Mouse (Mus musculus) liver, embryonic 14.5 days (tissue): ENCODE data around the gene Bak1. TPM values are rescaled to one million over a fixed set of nuclear protein-coding genes. Genes with fewer than 3 reads are reported as not detected.

Source experiments
- ATAC-seq: fragments of 200-750 bp; cut with Nextera tagmentation; 2 replicates; pipeline ENCODE4 v1.8.0; 2017; ENCODE audit warnings: moderate number of reproducible peaks, mild to moderate bottlenecking, moderate library complexity; ENCODE audit not compliant: insufficient read depth
- DNase-seq, 3 experiments: peaks; one replicate each; pipeline ENCODE4 v3.0.0-alpha.2; 2012 to 2013; ENCODE audit warnings: low read depth in 3 of 3, low spot score in 3 of 3
- H3K27ac ChIP-seq: fragments of 300-500 bp; sonication (generic); 2 replicates; pipeline ENCODE4 v1.5.1; 2014; ENCODE audit warnings: moderate library complexity, mild to moderate bottlenecking, control low read depth, inconsistent platforms
- H3K27me3 ChIP-seq: fragments of 300-500 bp; sonication (generic); 2 replicates; pipeline ENCODE4 v1.6.1; 2014; ENCODE audit warnings: mild to moderate bottlenecking, low read length, moderate library complexity; ENCODE audit not compliant: control insufficient read depth, insufficient read depth
- H3K36me3 ChIP-seq: fragments of 300-500 bp; sonication (generic); replicated peaks from 2 replicates; pipeline ENCODE4 v1.6.1; 2014; ENCODE audit warnings: low read depth; ENCODE audit not compliant: control insufficient read depth, insufficient read depth
- H3K4me1 ChIP-seq, 2 experiments: fragments of 200-500 bp in 1 of 2; fragments of 300-500 bp in 1 of 2; sonication (generic) in 1 of 2; replicated peaks; 2 replicates each; pipeline ENCODE4 v1.6.1; 2012 to 2014; ENCODE audit warnings: antibody characterized with exemption in 1 of 2, inconsistent platforms in 1 of 2, low read length in 1 of 2; ENCODE audit not compliant: control insufficient read depth in 2 of 2, insufficient read depth in 2 of 2
- H3K4me2 ChIP-seq: fragments of 300-500 bp; sonication (generic); 2 replicates; pipeline ENCODE4 v1.6.1; 2014; ENCODE audit warnings: low read depth, mild to moderate bottlenecking, control low read depth, moderate library complexity
- H3K4me3 ChIP-seq, 2 experiments: fragments of 200-500 bp in 1 of 2; fragments of 300-500 bp in 1 of 2; sonication (generic) in 1 of 2; 2 replicates each; pipeline ENCODE4 v1.5.1; 2012 to 2014; ENCODE audit warnings: low read depth in 2 of 2, low read length in 2 of 2, mild to moderate bottlenecking in 2 of 2, control low read depth in 1 of 2, inconsistent platforms in 1 of 2, moderate library complexity in 1 of 2; ENCODE audit not compliant: insufficient read depth in 1 of 2
- H3K9ac ChIP-seq: fragments of 300-500 bp; sonication (generic); replicated peaks from 2 replicates; pipeline ENCODE4 v1.6.1; 2014; ENCODE audit warnings: mild to moderate bottlenecking, control low read depth, moderate library complexity
- H3K9me3 ChIP-seq: fragments of 300-500 bp; sonication (generic); 2 replicates; pipeline ENCODE4 v1.6.1; 2016; ENCODE audit warnings: low read length, mixed read lengths; ENCODE audit not compliant: control insufficient read depth
- CTCF ChIP-seq: IDR thresholded peaks from 2 replicates; pipeline ENCODE4 v1.5.1; 2016; ENCODE audit warnings: antibody characterized with exemption, low read depth, control low read depth
- EP300 ChIP-seq: IDR thresholded peaks from 2 replicates; pipeline ENCODE4 v1.6.1; 2016; ENCODE audit warnings: antibody characterized with exemption, low read depth
- WGBS: fragments of 180-500 bp; shearing (Covaris S2); extraction: QIAGEN DNeasy Blood & Tissue Kit; methylation state at CpG from one replicate; pipeline ENCODE4 v1.1.7; 2014; ENCODE audit not compliant: insufficient replicate concordance; 5-methylcytosine and 5-hydroxymethylcytosine counted together
- polyA plus RNA-seq, 2 experiments: library from polyadenylated mRNA; depleted of rRNA in 1 of 2; stranded (reverse) in 1 of 2; unstranded in 1 of 2; fragments of >200 nt; fragmentation: Nextera tagmentation in 1 of 2; extraction: Ambion mirVana in 1 of 2; gene quantifications; 2 replicates each; pipeline versions ENCODE4 v1.2.1 to v1.2.3; 2012 to 2014

Bak1 gene
- polyA plus RNA-seq, 2 experiments, result 5.8 to 16.1 TPM

DNA sequence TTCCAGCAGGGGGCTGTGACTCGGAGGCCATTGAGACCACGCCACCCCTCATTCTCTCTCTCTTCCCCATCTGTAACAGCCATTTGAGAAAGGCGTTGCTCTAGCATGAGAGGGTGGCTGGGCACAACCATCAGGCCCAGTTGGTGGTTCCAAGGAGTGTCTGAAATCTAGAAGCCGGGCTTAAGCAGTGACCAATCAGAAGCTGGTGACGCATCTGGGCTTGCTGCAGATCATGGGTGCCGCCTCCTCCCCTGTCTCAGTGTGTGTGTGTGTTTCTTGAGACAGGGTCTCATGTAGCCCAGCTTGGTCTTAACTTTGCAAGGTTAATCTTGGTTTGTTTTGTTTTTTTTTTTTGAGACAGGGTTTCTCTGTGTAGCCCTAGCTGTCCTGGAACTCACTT is 16.4 kb upstream of the Bak1 start:
- no peaks in the 10 kb centered on the region for H3K36me3 ChIP-seq

DNA sequence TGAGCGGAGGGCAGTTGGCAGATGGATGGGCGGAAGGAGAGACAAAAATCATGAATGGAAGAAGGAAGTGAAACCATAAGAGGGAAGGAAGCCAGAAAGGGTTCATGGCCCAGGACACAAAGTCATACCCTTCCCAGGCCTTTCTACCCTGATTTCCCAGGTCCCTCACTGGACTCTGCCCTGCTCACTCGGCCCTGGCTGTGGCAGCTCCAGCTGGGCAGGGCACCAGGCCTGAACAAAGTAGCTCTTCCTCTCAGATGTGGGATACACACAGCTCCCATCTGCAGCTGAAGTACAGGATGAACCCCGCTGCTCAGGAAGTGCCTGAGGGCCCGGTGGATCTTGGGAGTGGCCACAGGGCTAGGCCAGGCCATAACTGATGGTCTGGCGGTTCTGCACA is 14.0 kb upstream of the Bak1 start:
- 41% methylated on average over 6 of the region's 6 CpGs for WGBS
- H3K36me3 ChIP-seq, result no peaks in the 10 kb centered on the region
- no peaks in the 10 kb centered on the region for H3K9me3 ChIP-seq
- 0 out of 4 replicates have a peak, but pooled peaks cover 0 to 2% of the 10 kb centered on the region in 2 experiments for H3K4me1 ChIP-seq
- H3K4me3 ChIP-seq, result no peak overlapping the region
- no peak overlapping the region for H3K4me2 ChIP-seq
- TF ChIP-seq CTCF, result no peak
- no peak for TF ChIP-seq EP300
- H3K27ac ChIP-seq, result no peak overlapping the region
- no peak for ATAC-seq
- DNase-seq, result no peak
- no peak overlapping the region for H3K9ac ChIP-seq
- H3K27me3 ChIP-seq, result no peaks in the 10 kb centered on the region

More for the DNA sequence above, 16.4 kb upstream of the Bak1 start:
- H3K27ac ChIP-seq, result no peak overlapping the region
- H3K4me2 ChIP-seq, result no peak overlapping the region
- ATAC-seq (no peak), DNase-seq (no peak)
- H3K9ac ChIP-seq, result no peak overlapping the region
- H3K4me3 ChIP-seq, result no peak overlapping the region
- 69% methylated on average over 6 of the region's 6 CpGs for WGBS
- H3K4me1 ChIP-seq, result 0 out of 4 replicates have a peak, but pooled peaks cover 0 to 2% of the 10 kb centered on the region in 2 experiments
- no peaks in the 10 kb centered on the region for H3K9me3 ChIP-seq
- TF ChIP-seq EP300 (no peak), CTCF (no peak)
- H3K27me3 ChIP-seq, result no peaks in the 10 kb centered on the region

DNA sequence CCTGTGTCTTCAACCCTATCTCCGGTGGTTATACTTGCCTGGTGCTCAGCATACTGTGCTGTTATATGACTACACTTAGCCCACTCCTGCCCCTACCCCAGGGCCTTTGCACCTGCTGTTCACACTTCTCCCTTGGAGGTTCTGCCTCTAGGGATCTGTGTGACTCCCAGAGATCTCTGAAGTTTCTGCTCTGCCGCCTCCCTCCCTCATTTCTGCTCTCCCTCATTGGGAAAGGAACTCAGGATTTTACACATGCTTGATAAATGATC is 12.9 kb upstream of the Bak1 start:
- Histone ChIP-seq H3K4me3 (no peak overlapping the region), H3K27ac (no peak overlapping the region), H3K36me3 (no peaks in the 10 kb centered on the region), H3K9me3 (no peaks in the 10 kb centered on the region), H3K4me1 (0 out of 4 replicates have a peak, but pooled peaks cover 0 to 2% of the 10 kb centered on the region in 2 experiments), H3K9ac (no peak overlapping the region), H3K4me2 (no peak overlapping the region), H3K27me3 (no peaks in the 10 kb centered on the region)
- no peak for ATAC-seq
- TF ChIP-seq EP300, result no peak
- TF ChIP-seq CTCF, result no peak
- DNase-seq, result no peak
- WGBS, result 50% methylated on average over 2 of the region's 2 CpGs

DNA sequence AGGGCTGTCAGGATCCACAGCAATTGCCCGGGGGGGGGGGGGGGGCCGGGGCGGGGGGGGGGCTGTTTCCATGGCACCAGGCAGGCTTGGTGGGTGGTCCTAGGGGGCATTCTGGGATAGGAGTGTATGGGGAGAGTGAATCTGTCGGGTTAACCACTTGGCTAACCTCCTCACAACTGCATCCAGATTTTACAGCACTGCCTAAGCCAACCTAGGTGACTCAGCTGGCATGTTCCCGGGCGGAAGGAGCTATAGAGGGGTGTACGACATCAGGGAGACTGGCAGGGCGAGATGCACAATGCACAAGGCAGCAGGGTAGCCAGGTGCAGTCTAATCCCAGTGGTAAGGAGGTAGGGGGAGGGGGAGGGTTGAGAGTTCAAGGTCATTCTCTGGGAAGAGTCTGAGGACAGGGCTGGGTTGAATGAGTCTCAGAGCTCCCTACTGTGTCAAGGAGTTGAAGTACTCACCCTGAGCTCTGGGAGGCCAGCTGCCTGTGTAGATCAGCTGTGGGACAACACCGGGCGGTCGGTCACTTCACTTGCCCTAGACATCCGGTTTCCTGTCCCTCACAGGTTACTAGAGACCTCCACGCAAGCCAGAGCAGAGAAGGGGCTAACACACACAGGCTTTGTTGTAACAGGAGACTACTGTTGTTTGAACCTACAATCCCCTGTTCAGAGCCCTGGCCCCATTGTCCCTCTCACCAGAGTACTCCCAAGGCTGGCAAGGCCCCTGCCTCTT is 12.4 kb upstream of the Bak1 start:
- ATAC-seq (no peak), DNase-seq (no peak)
- Histone ChIP-seq H3K9me3 (no peaks in the 10 kb centered on the region), H3K4me2 (no peak overlapping the region), H3K4me1 (0 out of 4 replicates have a peak, but pooled peaks cover 0 to 2% of the 10 kb centered on the region in 2 experiments), H3K27ac (no peak overlapping the region), H3K27me3 (no peaks in the 10 kb centered on the region), H3K36me3 (no peaks in the 10 kb centered on the region), H3K4me3 (no peak overlapping the region), H3K9ac (no peak overlapping the region)
- WGBS, result 55% methylated on average over 10 of the region's 13 CpGs
- TF ChIP-seq EP300, result no peak
- TF ChIP-seq CTCF, result no peak

DNA sequence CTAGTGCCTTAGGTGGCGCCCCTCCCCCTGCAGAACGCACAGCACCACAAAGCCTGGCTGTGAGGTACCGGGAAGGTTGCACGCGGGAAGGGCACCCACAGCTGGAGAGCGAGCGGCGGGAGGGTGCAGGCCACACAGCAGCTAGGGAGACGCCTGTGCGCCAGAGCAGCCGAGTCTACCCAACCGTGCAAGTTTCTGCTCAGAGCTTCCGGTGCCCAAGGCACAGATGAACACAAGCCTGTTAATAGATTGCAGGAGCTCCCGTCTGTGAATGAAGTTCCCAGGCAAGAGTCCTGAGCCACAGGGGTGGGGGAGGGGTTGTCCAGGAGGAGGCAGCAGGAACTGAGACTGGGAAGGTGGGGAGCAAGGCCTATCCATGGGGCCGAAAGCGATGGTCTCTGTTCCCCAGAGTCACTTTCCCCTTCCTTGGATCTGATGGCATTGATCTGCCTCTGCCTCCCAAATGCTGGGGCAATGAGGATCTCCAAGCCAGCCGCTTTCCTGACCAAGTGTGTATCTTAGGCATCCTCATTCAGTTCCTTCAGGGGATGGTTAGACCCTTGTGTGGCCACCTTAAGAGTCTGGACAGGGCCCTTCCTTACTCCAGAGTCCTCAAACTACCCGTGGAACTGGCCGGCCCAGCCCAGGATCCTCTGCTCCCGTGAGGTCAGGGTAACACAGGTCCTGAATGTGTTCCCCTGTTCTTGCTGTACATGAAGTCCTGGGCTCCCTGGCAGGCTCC is 11.7 kb upstream of the Bak1 start:
- no peaks in the 10 kb centered on the region for H3K9me3 ChIP-seq
- DNase-seq (no peak), ATAC-seq (no peak)
- 0 out of 4 replicates have a peak, but pooled peaks cover 0 to 2% of the 10 kb centered on the region in 2 experiments for H3K4me1 ChIP-seq
- no peak overlapping the region for H3K9ac ChIP-seq
- no peak overlapping the region for H3K27ac ChIP-seq
- 35% methylated on average over 20 of the region's 20 CpGs for WGBS
- no peak overlapping the region for H3K4me2 ChIP-seq
- H3K4me3 ChIP-seq, result no peak overlapping the region
- no peaks in the 10 kb centered on the region for H3K27me3 ChIP-seq
- no peaks in the 10 kb centered on the region for H3K36me3 ChIP-seq
- TF ChIP-seq CTCF (no peak), EP300 (no peak)
